Mouse (Mus musculus): ENCODE results near the gene Sertad4. TPM values are rescaled to one million over a fixed set of nuclear protein-coding genes. Genes with fewer than 3 reads are reported as not detected.

Sertad4 gene
- polyA plus RNA-seq, 1 experiment = not detected

DNA sequence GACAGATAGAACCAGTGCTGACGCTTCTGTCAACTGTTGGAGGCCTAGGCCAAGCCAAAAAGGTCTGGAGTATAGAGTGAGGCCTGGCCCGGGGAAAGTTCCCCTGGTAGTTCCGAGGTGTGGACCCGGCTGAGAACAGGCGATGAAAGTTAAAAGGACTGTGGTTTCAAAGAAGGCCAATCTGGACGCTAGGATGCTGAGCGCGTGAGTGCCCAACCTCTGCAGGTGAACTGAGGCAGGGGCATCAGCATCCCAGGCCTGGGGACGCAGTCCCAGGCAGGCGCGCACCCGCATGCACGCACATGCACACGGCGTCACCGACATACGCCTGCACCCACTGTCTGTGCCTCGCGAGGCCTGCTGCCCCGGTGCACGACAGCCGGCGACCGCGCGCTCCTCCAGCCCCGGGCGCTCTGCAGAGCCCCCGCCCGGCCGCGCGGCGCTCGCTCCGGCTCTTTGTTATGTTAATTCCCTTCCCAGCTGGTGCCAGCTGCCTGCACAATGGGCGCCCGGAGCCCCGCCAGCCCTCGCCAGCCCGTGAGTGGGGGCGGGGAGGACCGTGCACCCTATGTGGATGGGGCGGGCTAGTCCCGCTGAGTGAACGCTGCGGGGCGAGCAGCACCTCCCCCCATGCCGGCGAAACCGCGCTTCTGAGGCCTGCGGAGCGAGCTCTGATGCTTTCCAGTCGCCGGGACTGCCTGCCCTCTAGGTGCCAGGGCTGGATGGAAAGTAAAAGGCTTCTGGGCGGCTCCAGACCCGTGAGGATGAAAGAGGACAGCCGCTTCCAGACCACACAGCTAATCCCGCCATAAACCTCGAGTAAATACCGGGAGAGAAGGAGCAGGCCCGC is 21.0 kb downstream of the Sertad4 start:
- Histone ChIP-seq H3K4me3 (ENCODE audit: insufficient read depth, low read length) (peak overlapping the region; percentile 45), H3K27ac (ENCODE audit: insufficient read depth, low read depth, low read length) (no peak overlapping the region)
- no peak for TF ChIP-seq POLR2A (IDR thresholded peaks at IDR 0.05; ENCODE audit: borderline replicate concordance, low read depth, low read length)
- no peak for TF ChIP-seq CTCF (IDR thresholded peaks at IDR 0.05; ENCODE audit: low read depth, low read length)

DNA sequence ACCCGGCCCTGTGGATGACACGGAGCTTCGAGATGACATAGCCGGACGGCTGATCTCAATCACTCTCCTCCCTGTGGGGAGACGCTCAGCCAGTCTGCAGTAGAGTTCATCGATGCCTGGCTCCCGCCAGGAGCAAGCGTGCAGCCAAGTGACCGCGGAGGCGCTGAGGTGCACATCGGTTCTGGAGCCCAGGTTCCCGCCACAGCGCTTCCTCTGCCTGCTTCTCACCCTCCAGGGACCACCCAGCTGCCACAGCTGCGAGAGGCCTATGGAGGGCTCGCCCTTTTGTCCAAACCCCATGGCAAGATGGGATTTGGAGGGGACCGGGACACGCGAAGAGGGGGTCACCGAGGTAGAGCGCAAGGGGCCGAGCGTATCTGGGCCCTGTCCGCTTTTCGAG is 22.0 kb downstream of the Sertad4 start:
- Histone ChIP-seq H3K4me1 (ENCODE audit: control insufficient read depth, insufficient read depth, low read length) (no peaks in the 10 kb centered on the region; the same call in 1 of the 2 replicates), H3K27ac (ENCODE audit: insufficient read depth, low read depth, low read length) (no peak overlapping the region), H3K4me3 (ENCODE audit: insufficient read depth, low read length) (no peak overlapping the region)
- no peak for TF ChIP-seq CTCF (IDR thresholded peaks at IDR 0.05; ENCODE audit: low read depth, low read length)
- no peak for TF ChIP-seq POLR2A (IDR thresholded peaks at IDR 0.05; ENCODE audit: borderline replicate concordance, low read depth, low read length)

More for the DNA sequence above, 21.0 kb downstream of the Sertad4 start:
- no peaks in the 10 kb centered on the region; the same call in 1 of the 2 replicates for H3K4me1 ChIP-seq (ENCODE audit: control insufficient read depth, insufficient read depth, low read length)

DNA sequence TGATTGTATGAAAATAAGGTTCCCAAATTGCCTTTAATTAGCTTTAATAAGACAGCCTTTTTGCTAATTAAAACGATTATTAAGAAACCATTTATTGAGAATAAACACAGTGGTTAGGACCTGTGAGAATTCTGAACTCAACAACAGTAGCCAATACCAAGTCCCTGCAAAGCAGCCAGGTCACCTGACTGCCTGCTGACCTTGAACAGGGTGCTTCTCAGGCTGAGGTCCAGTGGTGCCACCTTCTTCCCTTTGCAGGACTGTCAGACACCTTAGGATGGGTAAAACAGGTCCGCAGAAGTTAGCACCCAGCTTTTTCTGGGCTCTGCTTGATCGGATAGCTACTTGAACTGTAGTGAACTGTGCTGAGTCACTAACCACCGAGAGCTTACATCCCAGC is 22.5 kb downstream of the Sertad4 start:
- H3K27ac ChIP-seq (ENCODE audit: insufficient read depth, low read depth, low read length) = no peak overlapping the region
- H3K4me1 ChIP-seq (ENCODE audit: control insufficient read depth, insufficient read depth, low read length) = no peaks in the 10 kb centered on the region; the same call in 1 of the 2 replicates
- TF ChIP-seq POLR2A (IDR thresholded peaks at IDR 0.05; ENCODE audit: borderline replicate concordance, low read depth, low read length) (no peak), CTCF (IDR thresholded peaks at IDR 0.05; ENCODE audit: low read depth, low read length) (no peak)
- no peak overlapping the region for H3K4me3 ChIP-seq (ENCODE audit: insufficient read depth, low read length)

DNA sequence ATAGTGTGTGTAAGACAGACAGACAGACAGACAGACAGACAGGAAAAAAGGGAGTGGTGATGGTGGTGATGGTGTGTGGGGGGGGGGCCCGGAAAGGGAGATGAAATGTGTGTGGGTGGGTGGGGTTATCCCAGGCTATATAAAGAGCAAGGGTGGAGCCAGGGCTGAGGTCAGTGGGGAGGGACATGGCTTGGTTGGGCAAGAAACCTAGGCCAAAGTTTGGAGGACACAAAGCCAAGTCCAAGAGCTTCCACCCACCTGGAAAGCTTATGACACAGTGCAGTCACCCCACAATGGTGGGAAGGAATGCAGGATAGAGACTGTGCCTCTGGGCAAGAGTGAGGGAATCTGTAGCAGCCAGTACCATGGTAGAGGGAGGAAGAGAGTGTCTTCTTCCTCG is 23.2 kb downstream of the Sertad4 start:
- no peak for TF ChIP-seq CTCF (IDR thresholded peaks at IDR 0.05; ENCODE audit: low read depth, low read length)
- TF ChIP-seq POLR2A (IDR thresholded peaks at IDR 0.05; ENCODE audit: borderline replicate concordance, low read depth, low read length) = no peak
- no peak overlapping the region for H3K27ac ChIP-seq (ENCODE audit: insufficient read depth, low read depth, low read length)
- H3K4me1 ChIP-seq (ENCODE audit: control insufficient read depth, insufficient read depth, low read length) = no peaks in the 10 kb centered on the region; the same call in 1 of the 2 replicates
- H3K4me3 ChIP-seq (ENCODE audit: insufficient read depth, low read length) = no peak overlapping the region

DNA sequence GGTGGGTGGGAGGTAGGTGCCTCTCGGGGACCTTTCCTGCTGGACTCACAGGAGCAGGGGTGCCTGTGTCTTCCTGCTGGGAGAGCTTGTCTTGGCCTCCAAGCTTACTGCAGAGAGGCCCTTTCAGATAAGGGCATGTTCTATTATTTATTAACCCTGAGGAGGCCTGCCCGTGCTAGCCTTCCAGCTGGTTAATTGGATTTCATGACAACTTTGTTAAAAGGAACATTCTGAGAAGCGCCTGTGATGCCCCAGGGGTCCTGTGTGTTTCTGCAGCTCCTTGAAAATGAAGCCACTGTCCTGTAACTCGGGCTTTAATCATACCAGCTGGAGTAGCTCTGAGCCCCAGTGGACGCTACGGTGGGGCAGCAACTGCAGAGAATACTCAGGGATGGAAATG is 25.1 kb downstream of the Sertad4 start:
- Histone ChIP-seq H3K4me1 (ENCODE audit: control insufficient read depth, insufficient read depth, low read length) (no peaks in the 10 kb centered on the region), H3K4me3 (ENCODE audit: insufficient read depth, low read length) (no peak overlapping the region), H3K27ac (ENCODE audit: insufficient read depth, low read depth, low read length) (no peak overlapping the region)
- TF ChIP-seq CTCF (IDR thresholded peaks at IDR 0.05; ENCODE audit: low read depth, low read length) (no peak), POLR2A (IDR thresholded peaks at IDR 0.05; ENCODE audit: borderline replicate concordance, low read depth, low read length) (no peak)

DNA sequence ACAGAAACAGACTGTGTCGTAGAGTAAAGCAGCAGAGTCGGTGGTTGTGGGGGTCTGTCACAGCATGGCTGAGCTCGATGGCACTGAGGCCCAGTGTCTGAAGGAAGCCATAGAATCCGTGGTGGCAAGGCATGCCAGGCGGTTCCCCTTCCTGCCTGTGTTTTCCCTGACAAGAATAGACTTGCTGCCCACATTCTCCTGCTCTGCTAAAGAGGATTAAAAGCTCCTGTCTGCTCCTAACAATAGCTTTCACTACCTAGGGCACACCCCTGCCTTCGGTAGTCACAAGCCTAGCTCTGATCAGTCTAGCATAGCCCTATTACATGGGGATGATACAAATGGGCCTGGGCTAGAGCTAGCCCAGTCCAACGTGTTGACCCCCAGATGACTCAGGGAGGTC is 26.6 kb downstream of the Sertad4 start:
- Histone ChIP-seq H3K4me1 (ENCODE audit: control insufficient read depth, insufficient read depth, low read length) (no peaks in the 10 kb centered on the region), H3K27ac (ENCODE audit: insufficient read depth, low read depth, low read length) (no peak overlapping the region), H3K4me3 (ENCODE audit: insufficient read depth, low read length) (no peak overlapping the region)
- TF ChIP-seq POLR2A (IDR thresholded peaks at IDR 0.05; ENCODE audit: borderline replicate concordance, low read depth, low read length) (no peak), CTCF (IDR thresholded peaks at IDR 0.05; ENCODE audit: low read depth, low read length) (no peak)

DNA sequence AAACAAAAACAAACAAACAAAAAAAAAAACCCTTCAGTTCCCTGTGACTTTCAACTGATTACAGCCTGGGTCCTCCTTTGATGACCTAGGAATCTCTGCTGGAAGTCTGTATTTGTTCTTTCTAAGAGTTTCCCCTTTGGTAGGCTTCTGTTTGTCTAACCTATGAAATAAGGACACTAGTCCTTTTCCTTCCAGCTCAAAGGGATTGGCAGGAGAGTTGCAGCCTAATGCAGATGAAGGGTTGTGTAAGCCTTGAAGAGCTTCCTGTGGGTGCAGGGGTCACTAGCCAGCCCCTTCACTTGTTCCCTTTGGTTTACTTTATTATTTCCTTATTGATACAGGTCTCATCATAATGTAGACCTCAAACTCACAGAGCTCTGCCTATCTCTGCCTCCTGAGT is 27.6 kb downstream of the Sertad4 start:
- Histone ChIP-seq H3K4me3 (ENCODE audit: insufficient read depth, low read length) (no peak overlapping the region), H3K4me1 (ENCODE audit: control insufficient read depth, insufficient read depth, low read length) (no peaks in the 10 kb centered on the region), H3K27ac (ENCODE audit: insufficient read depth, low read depth, low read length) (no peak overlapping the region)
- TF ChIP-seq POLR2A (IDR thresholded peaks at IDR 0.05; ENCODE audit: borderline replicate concordance, low read depth, low read length) (no peak), CTCF (IDR thresholded peaks at IDR 0.05; ENCODE audit: low read depth, low read length) (no peak)

DNA sequence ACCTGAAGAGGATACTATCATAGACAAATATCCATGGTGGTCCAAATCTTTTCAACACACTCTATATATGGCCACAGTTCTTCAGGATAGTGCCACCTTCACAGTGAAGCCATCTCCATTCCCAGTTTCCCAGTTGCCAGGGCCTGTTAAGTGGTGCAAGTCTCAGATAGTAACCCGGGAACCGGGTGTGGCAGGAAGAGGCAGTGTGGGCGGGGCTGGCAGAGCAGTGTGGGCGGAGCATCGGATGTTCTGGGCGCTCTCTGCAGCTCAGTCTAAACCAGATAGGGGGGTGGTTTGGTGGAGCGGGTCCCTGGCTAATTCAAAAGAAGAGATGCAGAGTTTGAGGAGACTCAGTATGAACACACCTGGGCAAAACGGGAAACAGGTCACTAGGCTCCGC is 29.8 kb downstream of the Sertad4 start:
- Histone ChIP-seq H3K27ac (ENCODE audit: insufficient read depth, low read depth, low read length) (no peak overlapping the region), H3K4me3 (ENCODE audit: insufficient read depth, low read length) (no peak overlapping the region), H3K4me1 (ENCODE audit: control insufficient read depth, insufficient read depth, low read length) (no peaks in the 10 kb centered on the region)
- TF ChIP-seq POLR2A (IDR thresholded peaks at IDR 0.05; ENCODE audit: borderline replicate concordance, low read depth, low read length) = no peak

DNA sequence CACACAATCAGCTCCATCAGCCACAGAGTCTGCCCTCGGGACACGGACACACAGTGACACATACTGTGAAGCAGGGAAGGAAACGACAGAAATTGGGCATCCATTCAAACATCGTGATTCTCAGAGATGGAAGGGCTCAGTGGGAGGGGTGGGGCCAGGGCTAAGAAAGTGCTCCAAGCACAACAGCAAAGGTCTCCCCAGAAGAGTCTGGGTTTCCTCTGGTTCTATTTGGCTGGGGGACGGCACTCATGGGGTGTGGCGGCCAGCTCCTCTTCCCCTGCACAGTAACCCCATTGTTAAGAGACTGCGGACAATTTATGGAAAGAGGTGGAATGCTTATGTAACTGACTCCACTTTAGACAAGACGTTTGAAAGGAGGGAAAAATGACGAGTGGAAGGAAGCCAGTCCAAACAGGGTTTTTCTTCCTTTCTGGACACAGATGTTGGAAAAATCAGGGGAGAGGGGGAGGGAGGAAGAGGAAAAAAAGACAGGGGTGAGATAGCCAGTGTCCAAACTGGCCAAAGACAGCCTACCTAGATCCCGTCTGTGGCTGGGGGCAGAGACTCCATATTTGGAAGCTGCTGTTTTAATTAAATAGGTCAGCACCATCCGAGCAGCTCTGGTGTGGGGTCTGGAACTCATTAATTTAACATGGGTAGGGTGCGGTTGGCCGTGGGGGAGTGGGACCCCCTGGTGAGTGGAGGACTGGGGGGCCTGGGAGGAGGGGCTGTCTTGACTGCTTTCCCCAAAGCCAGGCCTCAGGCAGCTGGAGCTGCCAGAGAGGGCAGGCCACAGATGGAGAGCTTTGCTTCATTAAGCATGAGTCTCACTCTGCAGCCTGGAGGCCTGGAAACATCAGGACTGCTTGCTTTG is 32.7 kb downstream of the Sertad4 start:
- no peak for TF ChIP-seq POLR2A (IDR thresholded peaks at IDR 0.05; ENCODE audit: borderline replicate concordance, low read depth, low read length)
- TF ChIP-seq CTCF (IDR thresholded peaks at IDR 0.05; ENCODE audit: low read depth, low read length) = no peak
- Histone ChIP-seq H3K4me1 (ENCODE audit: control insufficient read depth, insufficient read depth, low read length) (no peaks in the 10 kb centered on the region), H3K4me3 (ENCODE audit: insufficient read depth, low read length) (no peak overlapping the region), H3K27ac (ENCODE audit: insufficient read depth, low read depth, low read length) (no peak overlapping the region)

DNA sequence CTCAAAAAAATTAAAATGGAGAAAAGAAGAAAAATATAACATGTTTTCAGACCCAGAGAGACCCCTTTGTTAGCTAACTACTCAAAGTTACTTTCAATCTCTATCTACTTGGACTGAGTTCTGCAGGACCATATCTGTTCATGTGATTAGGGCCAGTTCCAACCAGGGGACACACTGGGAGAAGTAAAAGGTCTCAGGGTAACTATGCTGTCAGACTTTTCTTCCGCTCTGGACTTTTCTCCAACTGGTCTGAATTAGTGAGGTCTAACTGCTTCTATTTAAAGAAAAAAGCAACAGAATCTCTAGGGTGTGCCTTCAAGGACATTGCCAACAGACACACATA is 33.3 kb downstream of the Sertad4 start:
- Histone ChIP-seq H3K4me3 (ENCODE audit: insufficient read depth, low read length) (no peak overlapping the region), H3K27ac (ENCODE audit: insufficient read depth, low read depth, low read length) (no peak overlapping the region), H3K4me1 (ENCODE audit: control insufficient read depth, insufficient read depth, low read length) (no peaks in the 10 kb centered on the region)
- TF ChIP-seq POLR2A (IDR thresholded peaks at IDR 0.05; ENCODE audit: borderline replicate concordance, low read depth, low read length) (no peak), CTCF (IDR thresholded peaks at IDR 0.05; ENCODE audit: low read depth, low read length) (no peak)

All from bone marrow macrophage, adult 2 months (primary cell).